Mouse (Mus musculus): ENCODE data around the gene Tkfc. TPM values are rescaled to one million over a fixed set of nuclear protein-coding genes. Genes with fewer than 3 reads are reported as not detected.

Tkfc gene
- polyA plus RNA-seq, 1 experiment from 2014 or later: 22.7 TPM

- H3K4me3 ChIP-seq (ENCODE audit: low read depth, low read length): no peak overlapping the region
- no peaks in the 10 kb centered on the region for H3K9me3 ChIP-seq (ENCODE audit: control insufficient read depth, low read length)
- ATAC-seq (ENCODE audit: insufficient read depth, low FRiP score, low TSS enrichment) (no peak), DNase-seq (ENCODE audit: low spot score) (no peak)
- no peak overlapping the region for H3K4me2 ChIP-seq (ENCODE audit: low read depth)
- no peak overlapping the region for H3K27ac ChIP-seq (ENCODE audit: low read depth, low read length)
- peaks cover 10% of the 10 kb centered on the region; the same call in 1 of the 2 replicates for H3K4me1 ChIP-seq (ENCODE audit: control insufficient read depth, insufficient read depth, low read length)
- WGBS: 96% methylated on average over 5 of the region's 5 CpGs
- H3K9ac ChIP-seq (ENCODE audit: low read length): no peak overlapping the region
- H3K36me3 ChIP-seq (ENCODE audit: control insufficient read depth, insufficient read depth, low read length): peaks cover 28% of the 10 kb centered on the region
- no peaks in the 10 kb centered on the region for H3K27me3 ChIP-seq (ENCODE audit: control insufficient read depth, insufficient read depth, low read length)
These were observed 3.3 kb upstream of the Tkfc start for GRCm38 (mm10) chr19:10608573-10609240.

DNA sequence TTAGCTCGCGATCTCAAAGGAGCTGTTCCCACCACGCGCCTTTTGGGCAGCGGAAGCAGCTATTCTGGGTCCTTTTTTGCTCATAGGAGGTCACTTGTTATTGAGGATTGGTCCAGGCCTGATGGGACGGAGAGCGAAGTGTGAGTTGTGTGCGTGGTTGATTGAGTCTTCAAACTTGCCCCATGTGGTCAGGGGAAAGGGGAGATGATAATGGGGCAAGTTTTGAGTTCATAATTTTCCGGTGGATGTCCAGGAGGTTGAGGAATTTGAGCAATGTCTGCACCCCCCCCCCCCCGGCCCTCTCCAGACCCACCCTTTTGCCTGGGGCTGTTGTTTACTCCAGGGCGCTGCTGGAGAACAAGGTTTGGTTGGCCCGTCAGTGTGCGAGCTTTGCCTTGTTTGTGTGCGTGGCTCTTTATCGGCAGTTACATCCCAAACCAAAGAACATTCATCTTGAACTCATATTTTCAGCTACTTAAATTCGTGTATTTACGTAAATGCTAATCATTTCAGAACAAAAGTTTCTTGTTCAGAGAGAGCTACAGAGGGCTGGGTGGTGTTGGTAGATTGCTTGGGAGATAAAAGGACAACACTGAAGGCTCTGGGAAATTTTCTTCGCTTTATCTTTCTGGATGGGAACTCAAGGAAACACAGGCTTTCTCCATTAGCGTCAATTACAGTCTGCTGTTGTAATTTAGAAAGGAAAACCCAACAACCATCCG, 608 bp upstream of the Tkfc start:
- H3K9ac ChIP-seq (ENCODE audit: low read length): peak overlapping the region; percentile 95
- peak overlapping the region; percentile 78 for H3K4me2 ChIP-seq (ENCODE audit: low read depth)
- H3K4me3 ChIP-seq (ENCODE audit: low read depth, low read length): peak overlapping the region; percentile 96
- H3K27me3 ChIP-seq (ENCODE audit: control insufficient read depth, insufficient read depth, low read length): no peaks in the 10 kb centered on the region
- peaks cover 12% of the 10 kb centered on the region for H3K36me3 ChIP-seq (ENCODE audit: control insufficient read depth, insufficient read depth, low read length)
- H3K27ac ChIP-seq (ENCODE audit: low read depth, low read length): peak overlapping the region; percentile 89
- DNase-seq (ENCODE audit: low spot score): peak; percentile 29
- WGBS: 7% methylated on average over 20 of the region's 20 CpGs
- H3K9me3 ChIP-seq (ENCODE audit: control insufficient read depth, low read length): no peaks in the 10 kb centered on the region
- H3K4me1 ChIP-seq (ENCODE audit: control insufficient read depth, insufficient read depth, low read length): peaks cover 10% of the 10 kb centered on the region; the same call in 1 of the 2 replicates
- peak; percentile 7; the same call in 1 of the 2 replicates for ATAC-seq (ENCODE audit: insufficient read depth, low FRiP score, low TSS enrichment)

- peak overlapping the region; percentile 78 for H3K4me2 ChIP-seq (ENCODE audit: low read depth)
- peaks cover 10% of the 10 kb centered on the region; the same call in 1 of the 2 replicates for H3K4me1 ChIP-seq (ENCODE audit: control insufficient read depth, insufficient read depth, low read length)
- H3K27ac ChIP-seq (ENCODE audit: low read depth, low read length): peak overlapping the region; percentile 89
- H3K9me3 ChIP-seq (ENCODE audit: control insufficient read depth, low read length): no peaks in the 10 kb centered on the region
- H3K4me3 ChIP-seq (ENCODE audit: low read depth, low read length): peak overlapping the region; percentile 96
- H3K9ac ChIP-seq (ENCODE audit: low read length): peak overlapping the region; percentile 95
- ATAC-seq (ENCODE audit: insufficient read depth, low FRiP score, low TSS enrichment): no peak
- H3K27me3 ChIP-seq (ENCODE audit: control insufficient read depth, insufficient read depth, low read length): no peaks in the 10 kb centered on the region
- H3K36me3 ChIP-seq (ENCODE audit: control insufficient read depth, insufficient read depth, low read length): peaks cover 8% of the 10 kb centered on the region
- DNase-seq (ENCODE audit: low spot score): no peak
- 60% methylated on average over 3 of the region's 3 CpGs for WGBS
These were observed 920 bp downstream of the Tkfc start for GRCm38 (mm10) chr19:10604534-10604933.

GRCm38 (mm10) chr19:10603660-10604523, 1.6 kb downstream of the Tkfc start:
- no peaks in the 10 kb centered on the region for H3K9me3 ChIP-seq (ENCODE audit: control insufficient read depth, low read length)
- peaks cover 10% of the 10 kb centered on the region; the same call in 1 of the 2 replicates for H3K4me1 ChIP-seq (ENCODE audit: control insufficient read depth, insufficient read depth, low read length)
- DNase-seq (ENCODE audit: low spot score) (no peak), ATAC-seq (ENCODE audit: insufficient read depth, low FRiP score, low TSS enrichment) (no peak)
- no peak overlapping the region for H3K4me2 ChIP-seq (ENCODE audit: low read depth)
- 0 out of 2 replicates have a peak overlapping the region, but pooled peaks have one; percentile 1 for H3K4me3 ChIP-seq (ENCODE audit: low read depth, low read length)
- WGBS: 88% methylated on average over 18 of the region's 18 CpGs
- H3K36me3 ChIP-seq (ENCODE audit: control insufficient read depth, insufficient read depth, low read length): peaks cover 7% of the 10 kb centered on the region
- no peaks in the 10 kb centered on the region for H3K27me3 ChIP-seq (ENCODE audit: control insufficient read depth, insufficient read depth, low read length)
- no peak overlapping the region for H3K27ac ChIP-seq (ENCODE audit: low read depth, low read length)
- peak overlapping the region; percentile 18; the same call in 1 of the 2 replicates for H3K9ac ChIP-seq (ENCODE audit: low read length)

DNA sequence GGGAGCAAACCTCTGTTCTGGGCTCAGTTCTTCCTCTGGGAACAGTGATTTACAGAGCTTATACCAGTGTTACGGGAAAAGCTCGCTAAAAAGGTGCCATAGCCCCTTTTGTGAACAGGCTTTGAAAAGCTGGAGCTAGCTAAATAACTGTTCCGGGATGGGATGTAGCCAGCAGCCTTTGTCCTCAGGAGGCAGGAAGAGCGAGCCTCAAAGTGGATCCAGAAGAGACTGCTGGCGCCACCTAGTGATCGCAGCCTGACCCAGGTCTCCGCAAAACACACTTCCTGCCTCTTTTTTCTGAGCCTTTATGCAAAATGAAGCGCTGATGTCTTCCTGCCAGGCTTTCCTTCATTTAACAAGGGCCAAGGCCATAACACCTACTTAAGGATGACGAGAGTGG, 2.7 kb downstream of the Tkfc start:
- H3K4me2 ChIP-seq (ENCODE audit: low read depth): peak overlapping the region; percentile 48
- no peaks in the 10 kb centered on the region for H3K9me3 ChIP-seq (ENCODE audit: control insufficient read depth, low read length)
- ATAC-seq (ENCODE audit: insufficient read depth, low FRiP score, low TSS enrichment): peak; percentile 46
- peak; percentile 92 for DNase-seq (ENCODE audit: low spot score)
- 2% methylated on average over 9 of the region's 9 CpGs for WGBS
- peaks cover 10% of the 10 kb centered on the region; the same call in 1 of the 2 replicates for H3K4me1 ChIP-seq (ENCODE audit: control insufficient read depth, insufficient read depth, low read length)
- peak overlapping the region; percentile 24 for H3K4me3 ChIP-seq (ENCODE audit: low read depth, low read length)
- 0 out of 2 replicates have a peak, but pooled peaks cover 2% of the 10 kb centered on the region for H3K36me3 ChIP-seq (ENCODE audit: control insufficient read depth, insufficient read depth, low read length)
- H3K27me3 ChIP-seq (ENCODE audit: control insufficient read depth, insufficient read depth, low read length): no peaks in the 10 kb centered on the region
- peak overlapping the region; percentile 90 for H3K27ac ChIP-seq (ENCODE audit: low read depth, low read length)
- H3K9ac ChIP-seq (ENCODE audit: low read length): peak overlapping the region; percentile 67

- Histone ChIP-seq H3K4me2 (ENCODE audit: low read depth) (peak overlapping the region; percentile 48), H3K4me1 (ENCODE audit: control insufficient read depth, insufficient read depth, low read length) (peaks cover 10% of the 10 kb centered on the region; the same call in 1 of the 2 replicates), H3K36me3 (ENCODE audit: control insufficient read depth, insufficient read depth, low read length) (no peaks in the 10 kb centered on the region), H3K27me3 (ENCODE audit: control insufficient read depth, insufficient read depth, low read length) (no peaks in the 10 kb centered on the region), H3K4me3 (ENCODE audit: low read depth, low read length) (peak overlapping the region; percentile 24), H3K27ac (ENCODE audit: low read depth, low read length) (peak overlapping the region; percentile 90), H3K9me3 (ENCODE audit: control insufficient read depth, low read length) (no peaks in the 10 kb centered on the region), H3K9ac (ENCODE audit: low read length) (peak overlapping the region; percentile 67)
- ATAC-seq (ENCODE audit: insufficient read depth, low FRiP score, low TSS enrichment) (peak; percentile 48; the same call in 1 of the 2 replicates), DNase-seq (ENCODE audit: low spot score) (no peak)
- WGBS: 10% methylated on average over 6 of the region's 6 CpGs
These were observed 3.1 kb downstream of the Tkfc start for GRCm38 (mm10) chr19:10602247-10602769.

GRCm38 (mm10) chr19:10599648-10600047, 5.8 kb downstream of the Tkfc start:
- ATAC-seq (ENCODE audit: insufficient read depth, low FRiP score, low TSS enrichment) (no peak), DNase-seq (ENCODE audit: low spot score) (no peak)
- Histone ChIP-seq H3K9ac (ENCODE audit: low read length) (no peak overlapping the region), H3K36me3 (ENCODE audit: control insufficient read depth, insufficient read depth, low read length) (peaks cover 3% of the 10 kb centered on the region), H3K4me2 (ENCODE audit: low read depth) (no peak overlapping the region), H3K27ac (ENCODE audit: low read depth, low read length) (no peak overlapping the region), H3K27me3 (ENCODE audit: control insufficient read depth, insufficient read depth, low read length) (no peaks in the 10 kb centered on the region), H3K4me3 (ENCODE audit: low read depth, low read length) (no peak overlapping the region), H3K4me1 (ENCODE audit: control insufficient read depth, insufficient read depth, low read length) (peaks cover 1% of the 10 kb centered on the region; the same call in 1 of the 2 replicates), H3K9me3 (ENCODE audit: control insufficient read depth, low read length) (no peaks in the 10 kb centered on the region)
- WGBS: 93% methylated on average over 2 of the region's 2 CpGs

GRCm38 (mm10) chr19:10598188-10598587, 7.3 kb downstream of the Tkfc start:
- H3K9ac ChIP-seq (ENCODE audit: low read length): no peak overlapping the region
- ATAC-seq (ENCODE audit: insufficient read depth, low FRiP score, low TSS enrichment) (no peak), DNase-seq (ENCODE audit: low spot score) (no peak)
- no peaks in the 10 kb centered on the region for H3K27me3 ChIP-seq (ENCODE audit: control insufficient read depth, insufficient read depth, low read length)
- peaks cover 3% of the 10 kb centered on the region for H3K36me3 ChIP-seq (ENCODE audit: control insufficient read depth, insufficient read depth, low read length)
- no peak overlapping the region for H3K4me2 ChIP-seq (ENCODE audit: low read depth)
- WGBS: 39% methylated on average over 3 of the region's 3 CpGs
- no peak overlapping the region for H3K4me3 ChIP-seq (ENCODE audit: low read depth, low read length)
- H3K4me1 ChIP-seq (ENCODE audit: control insufficient read depth, insufficient read depth, low read length): no peaks in the 10 kb centered on the region
- no peaks in the 10 kb centered on the region for H3K9me3 ChIP-seq (ENCODE audit: control insufficient read depth, low read length)
- H3K27ac ChIP-seq (ENCODE audit: low read depth, low read length): no peak overlapping the region

Data from neural tube, embryonic 11.5 days (tissue).